Mouse (Mus musculus) intestine, embryonic 16.5 days (tissue): ENCODE data around the gene Prrxl1. TPM values are rescaled to one million over a fixed set of nuclear protein-coding genes. Genes with fewer than 3 reads are reported as not detected.

Experiments used
- ATAC-seq: fragments of 200-750 bp; cut with Nextera tagmentation; 2 replicates; pipeline ENCODE4 v1.8.0; 2017; ENCODE audit warnings: moderate TSS enrichment, moderate library complexity
- H3K27ac ChIP-seq: fragments of 300-500 bp; sonication (generic); 2 replicates; pipeline ENCODE4 v1.5.1; 2014; ENCODE audit warnings: mild to moderate bottlenecking, low read length
- H3K27me3 ChIP-seq: fragments of 300-500 bp; sonication (generic); replicated peaks from 2 replicates; pipeline ENCODE4 v1.6.1; 2014; ENCODE audit warnings: low read length, control low read depth, mixed read lengths; ENCODE audit not compliant: control insufficient read depth, insufficient read depth
- H3K36me3 ChIP-seq: fragments of 300-500 bp; sonication (generic); 2 replicates; pipeline ENCODE4 v1.6.1; 2014; ENCODE audit warnings: low read length, control low read depth; ENCODE audit not compliant: control insufficient read depth, insufficient read depth
- H3K4me1 ChIP-seq: fragments of 300-500 bp; sonication (generic); 2 replicates; pipeline ENCODE4 v1.6.1; 2014; ENCODE audit warnings: low read length, control low read depth, mixed read lengths; ENCODE audit not compliant: control insufficient read depth, insufficient read depth
- H3K4me2 ChIP-seq: fragments of 300-500 bp; sonication (generic); 2 replicates; pipeline ENCODE4 v1.6.1; 2014; ENCODE audit warnings: low read depth, low read length, control low read depth
- H3K4me3 ChIP-seq: fragments of 300-500 bp; sonication (generic); 2 replicates; pipeline ENCODE4 v1.5.1; 2014; ENCODE audit warnings: mild to moderate bottlenecking, low read length
- H3K9ac ChIP-seq: fragments of 300-500 bp; sonication (generic); 2 replicates; pipeline ENCODE4 v1.6.1; 2014; ENCODE audit warnings: low read depth, low read length
- H3K9me3 ChIP-seq: fragments of 300-500 bp; sonication (generic); 2 replicates; pipeline ENCODE4 v1.6.1; 2016; ENCODE audit warnings: low read length, control low read depth; ENCODE audit not compliant: control insufficient read depth
- WGBS: fragments of 180-500 bp; shearing (Covaris S2); extraction: QIAGEN DNeasy Blood & Tissue Kit; methylation state at CpG from one replicate; pipeline ENCODE4 v1.1.7; 2014; 5-methylcytosine and 5-hydroxymethylcytosine counted together
- polyA plus RNA-seq: library from polyadenylated mRNA; unstranded; fragments of >200 nt; fragmentation: Nextera tagmentation; extraction: Ambion mirVana; gene quantifications from 2 replicates; pipeline ENCODE4 v1.2.1, GENCODE M21; 2015

The Prrxl1 gene
- 0.47 and 0.84 TPM in 2 replicates for polyA plus RNA-seq

DNA sequence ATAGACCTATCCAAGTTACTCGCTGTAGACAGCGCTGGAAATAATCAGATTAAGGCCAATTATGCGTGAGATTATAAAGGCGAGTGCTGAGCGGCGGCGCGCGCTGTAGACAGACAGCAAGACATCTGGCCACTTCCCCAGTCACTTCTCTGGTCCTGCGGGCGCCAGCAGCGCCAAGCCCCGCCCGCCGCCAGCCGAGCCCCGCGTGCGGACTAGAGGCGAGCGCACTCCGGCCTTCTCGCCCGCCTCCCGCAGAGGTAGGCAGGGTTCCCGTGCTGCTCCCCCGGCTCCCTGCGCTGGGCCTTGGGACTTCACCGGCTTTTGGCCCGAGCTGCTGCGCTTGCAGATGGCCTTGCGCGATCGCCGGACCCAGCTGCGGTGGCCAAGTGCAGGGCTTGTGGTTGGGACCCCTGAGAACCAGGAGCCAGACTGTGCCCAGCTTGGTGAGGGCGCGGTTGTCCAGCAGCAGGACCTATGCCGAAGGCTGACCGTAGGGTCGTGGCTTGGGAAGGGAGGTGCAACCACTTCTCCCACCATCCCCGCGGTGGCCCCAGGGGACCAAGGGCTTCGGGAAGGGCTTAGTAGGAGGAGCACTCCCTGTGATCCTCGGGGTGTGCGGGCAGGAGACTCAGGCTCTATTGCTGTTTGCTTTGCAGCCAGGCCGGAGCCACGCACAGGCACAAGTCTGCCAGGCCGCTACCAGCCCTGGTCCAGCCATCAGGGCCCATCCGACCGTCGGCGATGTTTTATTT is at the start of gene Prrxl1:
Prrxl1 (plus strand) TSS at position 118 of the 752 bp plus-strand sequence.
- Histone ChIP-seq H3K27ac (no peak within 1 kb of the TSS), H3K4me3 (peak within 1 kb of the TSS; percentile 29), H3K27me3 (peaks cover 77% of the 10 kb centered on the region), H3K36me3 (no peaks in the 10 kb centered on the region), H3K9ac (no peak within 1 kb of the TSS), H3K4me1 (peaks cover 12% of the 10 kb centered on the region), H3K9me3 (no peaks in the 10 kb centered on the region), H3K4me2 (peak within 1 kb of the TSS; percentile 30)
- ATAC-seq: no peak
- WGBS: 2% methylated on average over 53 of the region's 53 CpGs

DNA sequence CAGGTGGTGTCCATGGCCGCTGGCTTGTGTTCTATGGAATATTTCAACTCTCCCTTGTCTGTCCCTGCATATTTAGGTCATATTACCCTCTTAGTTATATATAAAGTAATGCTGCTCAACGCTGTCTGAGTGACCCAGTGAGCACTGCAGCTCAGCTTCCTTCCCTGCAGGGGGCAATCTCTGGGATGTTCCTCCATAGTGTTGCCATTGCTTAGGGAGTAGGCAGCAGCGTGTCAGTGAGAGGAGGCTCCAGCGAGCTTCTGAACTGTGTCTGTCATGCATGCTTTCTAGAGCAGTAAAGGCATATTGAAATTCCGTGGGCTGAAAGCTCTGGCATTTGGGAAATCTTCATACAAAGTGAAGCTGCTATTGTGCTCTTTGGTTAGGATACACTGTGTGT is 47.4 kb upstream of the Prrxl1 start:
- H3K4me1 ChIP-seq: no peaks in the 10 kb centered on the region
- no peak for ATAC-seq
- 86% methylated on average over 5 of the region's 5 CpGs for WGBS

DNA sequence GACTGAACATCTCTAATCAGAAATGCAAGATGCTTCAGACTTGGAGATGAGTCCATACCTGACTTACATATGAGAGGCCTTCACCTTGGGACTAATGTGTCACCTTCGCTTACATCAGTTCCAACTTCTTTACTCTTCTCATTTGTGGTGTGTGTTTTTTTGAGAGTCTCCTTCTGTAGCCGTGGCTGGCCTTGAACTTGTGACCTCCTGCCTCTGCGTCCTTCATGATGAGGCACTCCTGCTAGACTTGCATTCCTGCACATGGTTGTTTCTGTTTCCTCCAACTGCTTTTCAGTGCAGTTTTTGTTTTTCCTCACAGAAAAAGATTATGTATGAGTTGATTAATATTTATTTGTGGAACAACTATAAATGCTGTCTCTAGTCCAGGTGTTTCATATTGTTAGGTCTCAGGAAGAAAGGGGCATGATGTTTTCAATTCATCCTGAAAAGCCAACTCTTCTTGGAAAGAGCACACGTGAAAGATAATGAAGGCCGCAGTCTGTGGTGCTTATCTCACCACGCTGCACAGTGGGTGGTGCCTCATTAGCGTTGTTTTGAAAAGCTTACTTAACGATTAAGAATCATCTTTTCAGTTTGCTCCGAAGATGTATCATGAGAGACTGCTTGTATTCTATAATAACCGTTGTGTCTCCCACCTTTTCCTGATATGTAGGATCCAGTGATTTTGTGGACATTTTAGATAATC is 45.9 kb upstream of the Prrxl1 start:
- 83% methylated on average over 10 of the region's 10 CpGs for WGBS
- no peaks in the 10 kb centered on the region for H3K9me3 ChIP-seq
- H3K36me3 ChIP-seq: 0 out of 2 replicates have a peak, but pooled peaks cover 3% of the 10 kb centered on the region
- H3K27ac ChIP-seq: no peak overlapping the region
- no peak for ATAC-seq
- no peak overlapping the region for H3K4me2 ChIP-seq
- no peaks in the 10 kb centered on the region for H3K4me1 ChIP-seq
- H3K27me3 ChIP-seq: no peaks in the 10 kb centered on the region
- H3K9ac ChIP-seq: no peak overlapping the region
- no peak overlapping the region for H3K4me3 ChIP-seq

More for the DNA sequence above, 47.4 kb upstream of the Prrxl1 start:
- H3K27ac ChIP-seq: no peak overlapping the region
- no peak overlapping the region for H3K4me3 ChIP-seq
- H3K9me3 ChIP-seq: no peaks in the 10 kb centered on the region
- H3K4me2 ChIP-seq: no peak overlapping the region
- no peaks in the 10 kb centered on the region for H3K27me3 ChIP-seq
- no peak overlapping the region for H3K9ac ChIP-seq
- H3K36me3 ChIP-seq: 0 out of 2 replicates have a peak, but pooled peaks cover 6% of the 10 kb centered on the region

DNA sequence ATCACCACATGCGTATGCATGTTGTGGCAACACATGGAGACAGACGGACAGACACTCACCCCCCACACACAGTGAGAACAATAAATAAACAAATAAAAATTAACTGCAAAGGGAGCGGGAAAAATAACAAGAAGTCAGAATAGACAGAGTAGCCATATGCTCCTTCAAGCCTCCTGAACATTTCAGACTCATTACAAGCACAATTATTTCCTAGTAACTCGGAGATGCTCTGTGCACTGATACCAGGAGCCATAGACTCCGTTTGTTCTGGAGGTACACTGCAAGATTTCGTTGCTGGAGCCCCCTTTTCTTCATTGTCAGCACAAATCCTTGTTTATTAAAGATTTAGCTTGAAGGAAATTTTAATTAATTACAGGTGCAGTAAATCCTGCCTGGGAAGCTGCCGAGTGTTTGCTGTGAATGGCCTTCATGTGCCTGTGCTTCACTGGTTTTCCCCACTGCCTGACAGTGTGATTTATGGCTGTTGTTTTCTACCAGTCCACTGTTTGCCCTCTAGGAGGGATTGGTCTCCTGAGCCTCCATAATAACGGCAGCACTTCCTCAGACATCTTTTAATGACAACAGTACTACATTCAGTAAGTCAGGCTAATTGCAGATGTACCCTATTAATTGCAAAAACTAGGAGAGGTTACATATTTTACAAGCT is 44.2 kb upstream of the Prrxl1 start:
- H3K4me3 ChIP-seq: no peak overlapping the region
- no peak for ATAC-seq
- no peak overlapping the region for H3K9ac ChIP-seq
- 0 out of 2 replicates have a peak, but pooled peaks cover 3% of the 10 kb centered on the region for H3K36me3 ChIP-seq
- H3K4me1 ChIP-seq: no peaks in the 10 kb centered on the region
- H3K27me3 ChIP-seq: no peaks in the 10 kb centered on the region
- no peak overlapping the region for H3K4me2 ChIP-seq
- H3K27ac ChIP-seq: no peak overlapping the region
- 51% methylated on average over 8 of the region's 8 CpGs for WGBS
- H3K9me3 ChIP-seq: no peaks in the 10 kb centered on the region

DNA sequence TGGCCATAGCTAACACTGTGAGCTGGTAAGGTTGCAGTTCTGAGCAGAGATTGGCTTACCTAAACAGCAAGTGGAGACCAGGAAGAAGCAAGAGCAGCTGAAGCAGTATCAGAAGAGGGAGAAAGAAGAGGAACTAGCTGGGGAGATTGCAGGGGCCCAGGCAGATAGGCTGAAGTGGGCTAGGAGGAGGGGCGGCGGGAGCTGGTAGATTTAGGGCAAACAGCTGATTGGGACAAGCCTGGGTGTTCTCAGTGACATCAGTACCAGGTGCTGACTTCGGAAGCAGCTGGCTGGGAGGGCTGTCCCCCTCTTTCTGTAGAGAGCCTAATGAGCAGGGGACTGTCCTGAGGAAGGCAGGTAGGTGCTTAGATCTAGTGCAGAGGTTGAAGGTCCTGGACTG is 37.8 kb upstream of the Prrxl1 start:
- Histone ChIP-seq H3K4me1 (peaks cover 2% of the 10 kb centered on the region; the same call in 1 of the 2 replicates), H3K27ac (no peak overlapping the region), H3K36me3 (peaks cover 16% of the 10 kb centered on the region; the same call in 1 of the 2 replicates), H3K27me3 (no peaks in the 10 kb centered on the region), H3K4me3 (no peak overlapping the region), H3K4me2 (no peak overlapping the region), H3K9me3 (no peaks in the 10 kb centered on the region), H3K9ac (no peak overlapping the region)
- WGBS: 96% methylated on average over 3 of the region's 3 CpGs
- ATAC-seq: no peak

DNA sequence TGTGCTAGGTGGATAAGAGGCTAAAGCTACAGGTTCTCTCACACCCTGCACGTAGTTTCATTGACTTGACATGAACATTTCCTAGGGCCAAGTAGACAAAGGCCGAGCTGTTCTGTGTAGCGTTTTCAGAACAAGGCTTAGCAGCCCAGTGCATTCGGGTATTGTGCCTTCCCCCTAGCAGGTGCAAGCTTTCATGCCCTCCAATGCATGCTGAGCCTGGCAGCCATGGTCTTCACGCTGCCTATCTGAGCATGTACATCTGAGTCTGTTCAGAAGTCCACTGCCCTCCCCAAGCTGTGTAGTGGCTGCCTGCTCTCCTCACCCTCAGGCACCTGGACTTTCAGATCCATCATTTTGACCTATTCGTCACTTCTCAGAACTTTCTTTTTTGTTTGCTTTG is 35.5 kb upstream of the Prrxl1 start:
- Histone ChIP-seq H3K4me2 (no peak overlapping the region), H3K4me1 (peaks cover 2% of the 10 kb centered on the region; the same call in 1 of the 2 replicates), H3K9me3 (no peaks in the 10 kb centered on the region), H3K27me3 (no peaks in the 10 kb centered on the region), H3K9ac (no peak overlapping the region), H3K27ac (no peak overlapping the region), H3K4me3 (no peak overlapping the region), H3K36me3 (peaks cover 21% of the 10 kb centered on the region)
- no peak for ATAC-seq
- 92% methylated on average over 6 of the region's 6 CpGs for WGBS

DNA sequence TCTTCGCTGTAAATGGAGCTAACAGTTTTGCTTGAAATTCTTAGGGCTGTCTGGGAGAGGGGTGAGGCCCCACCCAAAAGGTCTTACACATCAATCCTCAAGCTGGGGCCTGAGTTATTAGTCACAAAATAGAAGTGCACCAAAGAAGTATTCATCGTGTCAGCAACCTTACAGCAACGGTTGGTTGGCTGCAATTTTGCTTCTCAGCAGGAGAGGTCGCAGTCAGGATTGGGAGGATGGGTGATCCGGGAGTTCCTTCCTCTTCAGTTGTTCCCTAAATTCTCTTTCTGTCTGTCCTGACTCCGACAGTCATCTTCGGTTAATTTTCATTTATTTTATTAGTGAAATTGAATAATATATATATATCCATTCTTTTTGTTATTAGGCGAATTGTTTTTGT is 26.7 kb upstream of the Prrxl1 start:
- Histone ChIP-seq H3K27ac (no peak overlapping the region), H3K4me1 (no peaks in the 10 kb centered on the region), H3K9ac (no peak overlapping the region), H3K36me3 (peaks cover 18% of the 10 kb centered on the region; the same call in 1 of the 2 replicates), H3K4me3 (no peak overlapping the region), H3K4me2 (no peak overlapping the region), H3K9me3 (no peaks in the 10 kb centered on the region), H3K27me3 (no peaks in the 10 kb centered on the region)
- ATAC-seq: no peak
- WGBS: 64% methylated on average over 8 of the region's 8 CpGs

DNA sequence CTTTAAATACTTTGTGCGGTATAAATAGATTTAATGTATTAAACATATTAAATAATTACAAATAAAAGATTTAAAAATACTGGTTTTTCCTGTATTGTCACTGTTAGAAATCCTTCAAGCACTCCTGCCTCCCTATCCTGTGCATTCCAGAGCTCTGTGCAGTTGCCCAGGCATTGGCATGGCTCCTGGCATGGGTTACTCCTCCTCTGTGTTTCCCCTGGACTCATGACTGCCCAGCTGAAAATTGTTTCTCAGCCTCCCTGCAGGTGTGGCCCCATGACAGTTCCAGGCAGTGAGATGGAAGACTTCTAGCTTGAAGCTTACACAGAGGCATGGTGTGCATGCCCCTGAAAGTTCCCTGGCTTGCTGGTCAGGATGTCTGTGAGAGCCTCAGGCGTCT is 20.8 kb upstream of the Prrxl1 start:
- WGBS: 95% methylated on average over 2 of the region's 2 CpGs
- no peak overlapping the region for H3K4me2 ChIP-seq
- no peak for ATAC-seq
- peaks cover 11% of the 10 kb centered on the region; the same call in 1 of the 2 replicates for H3K36me3 ChIP-seq
- H3K27ac ChIP-seq: no peak overlapping the region
- H3K27me3 ChIP-seq: no peaks in the 10 kb centered on the region
- H3K9ac ChIP-seq: no peak overlapping the region
- H3K9me3 ChIP-seq: no peaks in the 10 kb centered on the region
- no peaks in the 10 kb centered on the region for H3K4me1 ChIP-seq
- H3K4me3 ChIP-seq: no peak overlapping the region

DNA sequence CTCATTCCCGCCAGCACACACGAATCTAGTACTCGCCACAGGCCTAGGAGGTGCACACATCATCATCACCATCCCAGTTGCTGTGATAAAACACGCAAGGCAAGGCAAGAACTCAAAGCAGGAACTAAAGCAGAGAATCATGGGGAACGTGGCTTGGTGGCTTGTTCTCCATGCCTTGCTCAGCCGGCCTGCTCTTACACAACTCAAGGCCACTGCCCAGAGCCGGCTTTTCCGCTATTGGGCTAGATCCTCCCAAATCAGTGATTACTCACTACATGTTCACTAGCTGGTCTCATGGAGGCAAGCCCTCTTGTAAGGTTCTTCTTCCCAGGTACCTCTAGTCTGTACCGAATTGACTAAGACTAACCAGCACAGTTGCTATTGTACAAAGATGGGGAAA is 15.5 kb upstream of the Prrxl1 start:
- Histone ChIP-seq H3K4me3 (no peak overlapping the region), H3K9ac (no peak overlapping the region), H3K4me2 (no peak overlapping the region), H3K4me1 (no peaks in the 10 kb centered on the region), H3K9me3 (no peaks in the 10 kb centered on the region), H3K27ac (no peak overlapping the region), H3K36me3 (no peaks in the 10 kb centered on the region), H3K27me3 (no peaks in the 10 kb centered on the region)
- 87% methylated on average over 9 of the region's 9 CpGs for WGBS
- no peak for ATAC-seq
